Mouse (Mus musculus): ENCODE data around the gene Efhd1. TPM values are rescaled to one million over a fixed set of nuclear protein-coding genes. Genes with fewer than 3 reads are reported as not detected.

The Efhd1 gene
- total and polyA plus RNA-seq, 2 experiments from 2014 or later = 6.4 to 12.4 TPM

DNA sequence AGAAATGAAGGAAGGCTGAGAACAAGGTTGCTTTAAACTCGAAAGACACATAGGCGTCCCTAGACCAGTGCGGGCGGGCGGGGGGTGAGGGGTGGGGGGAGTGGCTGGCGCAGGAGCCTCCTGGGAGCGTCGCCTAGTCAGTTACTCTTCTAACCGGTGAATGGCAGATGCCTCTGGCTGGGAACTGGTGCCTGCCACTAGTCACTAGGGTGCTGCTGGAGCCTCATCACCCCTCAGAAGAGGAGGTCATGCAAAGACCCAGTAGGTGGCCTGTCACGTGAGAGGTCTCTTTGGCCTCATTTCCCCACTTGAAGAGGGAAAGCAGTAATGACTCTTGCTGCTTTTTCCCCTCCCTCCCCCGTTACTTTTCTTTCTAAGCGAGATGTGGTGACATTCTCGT lies 1.0 kb downstream of the Efhd1 start:
- Histone ChIP-seq H3K4me1 (ENCODE audit: insufficient read depth, low read length) (peaks cover 12% of the 10 kb centered on the region; the same call in 1 of the 2 replicates), H3K4me2 (ENCODE audit: low read depth, low read length) (peak overlapping the region; percentile 81), H3K4me3 (ENCODE audit: low read length) (peak overlapping the region; percentile 42), H3K9ac (replicated peaks; ENCODE audit: low read length) (no peak overlapping the region), H3K27ac (no peak overlapping the region), H3K9me3 (ENCODE audit: low read length) (no peaks in the 10 kb centered on the region), H3K27me3 (ENCODE audit: insufficient read depth, low read length) (peaks cover 22% of the 10 kb centered on the region), H3K36me3 (ENCODE audit: insufficient read depth, low read length) (no peaks in the 10 kb centered on the region)
- DNase-seq (ENCODE audit: low spot score) = no peak
- no peak for TF ChIP-seq CTCF (IDR thresholded peaks at IDR 0.05; ENCODE audit: low read depth)
- WGBS = 3% methylated on average over 13 of the region's 13 CpGs
- ATAC-seq = no peak

DNA sequence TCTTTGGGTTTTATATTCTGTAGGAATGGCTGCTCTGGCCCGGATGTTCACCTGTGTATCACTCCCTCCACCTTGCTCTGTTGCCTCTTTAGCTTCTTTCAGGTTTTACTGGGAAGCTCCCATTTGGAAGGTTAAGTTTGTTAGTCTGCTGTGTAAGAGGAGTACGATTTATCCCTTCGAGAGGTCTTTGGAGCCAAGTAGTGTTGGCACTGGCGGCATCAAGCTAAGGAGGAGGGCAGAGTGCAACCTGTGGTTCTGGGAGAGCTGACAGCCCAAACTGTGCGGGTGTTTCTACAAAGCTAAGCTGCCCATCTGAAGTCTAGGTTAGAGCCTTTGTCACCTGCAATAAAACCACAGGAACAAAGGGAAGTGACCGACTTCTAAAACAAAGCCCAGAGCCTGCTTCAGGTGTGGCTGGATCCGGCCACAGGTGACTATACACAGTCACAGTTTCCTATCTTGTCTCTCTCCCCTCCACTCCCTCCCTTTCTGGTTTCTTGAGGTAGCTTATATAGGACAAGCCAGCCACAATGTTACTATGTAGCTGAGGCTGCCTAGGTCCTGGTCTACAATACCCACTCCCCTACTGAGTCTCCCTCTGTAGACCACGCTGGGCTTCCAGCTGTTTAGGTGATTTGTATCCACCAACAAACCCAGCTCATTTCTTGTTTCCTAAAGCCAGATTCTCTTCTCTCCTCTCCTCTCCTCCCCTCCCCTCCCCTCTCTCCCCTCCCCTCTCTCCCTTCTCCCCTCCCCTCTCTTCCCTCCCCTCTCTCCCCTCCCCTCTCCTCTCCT lies 2.3 kb downstream of the Efhd1 start:
- Histone ChIP-seq H3K27ac (no peak overlapping the region), H3K4me3 (ENCODE audit: low read length) (no peak overlapping the region), H3K36me3 (ENCODE audit: insufficient read depth, low read length) (no peaks in the 10 kb centered on the region), H3K9me3 (ENCODE audit: low read length) (no peaks in the 10 kb centered on the region), H3K4me2 (ENCODE audit: low read depth, low read length) (no peak overlapping the region), H3K4me1 (ENCODE audit: insufficient read depth, low read length) (peaks cover 12% of the 10 kb centered on the region; the same call in 1 of the 2 replicates), H3K9ac (replicated peaks; ENCODE audit: low read length) (no peak overlapping the region), H3K27me3 (ENCODE audit: insufficient read depth, low read length) (peaks cover 22% of the 10 kb centered on the region)
- no peak for TF ChIP-seq CTCF (IDR thresholded peaks at IDR 0.05; ENCODE audit: low read depth)
- 36% methylated on average over 8 of the region's 8 CpGs for whole genome bisulfite sequencing
- ATAC-seq = no peak
- DNase-seq (ENCODE audit: low spot score) = no peak

DNA sequence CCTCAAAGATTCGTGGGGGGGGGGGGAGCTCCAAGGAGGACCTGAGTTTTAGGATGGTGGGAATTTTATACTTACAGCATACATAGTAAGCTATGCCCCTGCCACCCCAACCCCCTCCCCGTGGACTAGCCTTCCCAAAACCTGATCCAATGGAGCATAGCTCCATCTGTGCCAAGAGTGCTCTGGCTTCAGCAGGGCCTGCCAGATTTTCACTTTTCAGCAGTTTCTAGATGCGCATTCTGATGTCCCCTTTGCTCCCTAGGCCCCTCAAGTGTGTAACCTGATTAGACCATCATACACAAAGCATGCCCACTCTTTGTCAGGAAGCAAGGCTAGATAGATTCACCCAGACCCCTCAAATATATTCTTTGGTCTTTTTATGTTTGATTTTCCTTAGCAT lies 6.0 kb downstream of the Efhd1 start:
- WGBS = 25% methylated on average over 3 of the region's 3 CpGs
- H3K9me3 ChIP-seq (ENCODE audit: low read length) = no peaks in the 10 kb centered on the region
- no peak overlapping the region for H3K9ac ChIP-seq (replicated peaks; ENCODE audit: low read length)
- ATAC-seq (no peak), DNase-seq (ENCODE audit: low spot score) (peak; percentile 57)
- H3K4me1 ChIP-seq (ENCODE audit: insufficient read depth, low read length) = peaks cover 9% of the 10 kb centered on the region; the same call in 1 of the 2 replicates
- no peak for TF ChIP-seq CTCF (IDR thresholded peaks at IDR 0.05; ENCODE audit: low read depth)
- H3K27ac ChIP-seq = peak overlapping the region; percentile 65; the same call in 1 of the 2 replicates
- no peak overlapping the region for H3K4me2 ChIP-seq (ENCODE audit: low read depth, low read length)
- H3K27me3 ChIP-seq (ENCODE audit: insufficient read depth, low read length) = peaks cover 13% of the 10 kb centered on the region
- no peaks in the 10 kb centered on the region for H3K36me3 ChIP-seq (ENCODE audit: insufficient read depth, low read length)
- no peak overlapping the region for H3K4me3 ChIP-seq (ENCODE audit: low read length)

DNA sequence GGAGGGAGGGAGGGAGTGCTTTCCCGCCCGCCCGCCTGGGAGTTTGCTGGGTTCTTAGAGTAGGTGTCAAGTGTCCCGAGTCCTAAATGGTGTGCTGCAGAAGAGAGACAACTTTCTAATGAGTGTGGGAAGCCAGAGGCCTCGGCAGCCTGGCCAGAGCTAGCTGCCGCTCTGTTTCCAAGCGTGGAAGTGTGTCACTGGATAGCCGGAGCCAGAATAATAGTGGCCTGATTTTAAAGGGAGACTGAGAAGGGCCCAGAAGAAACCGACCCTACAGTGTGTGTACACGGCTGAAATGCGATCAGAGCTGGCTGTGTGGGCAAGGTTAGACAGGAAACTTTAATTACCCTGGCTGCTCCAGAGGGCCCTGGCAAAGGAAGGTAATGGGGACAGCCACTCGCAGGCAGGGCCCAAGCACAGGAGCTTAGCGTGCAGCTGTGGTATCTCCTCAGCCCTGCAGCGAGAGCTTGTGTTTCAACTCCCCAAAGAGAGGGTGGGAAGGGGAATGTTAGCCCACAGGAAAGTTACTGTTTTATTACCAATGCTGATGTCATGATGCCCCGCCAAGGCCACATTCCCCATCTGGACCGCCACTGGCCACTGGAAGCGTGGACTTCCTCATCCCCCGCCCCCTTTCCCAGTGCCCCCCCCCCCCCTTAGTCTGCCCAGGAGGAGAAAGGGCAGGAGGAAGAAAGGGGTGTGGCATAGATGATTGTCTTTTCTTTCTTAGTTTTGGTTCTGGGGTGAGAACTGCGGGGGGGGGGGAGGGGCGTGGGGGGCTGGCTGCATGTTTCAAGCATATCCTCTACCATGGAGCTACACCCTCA lies 6.7 kb downstream of the Efhd1 start:
- ATAC-seq (no peak), DNase-seq (ENCODE audit: low spot score) (peak; percentile 18)
- WGBS = 19% methylated on average over 19 of the region's 20 CpGs
- H3K9me3 ChIP-seq (ENCODE audit: low read length) = no peaks in the 10 kb centered on the region
- H3K4me1 ChIP-seq (ENCODE audit: insufficient read depth, low read length) = peaks cover 9% of the 10 kb centered on the region; the same call in 1 of the 2 replicates
- peaks cover 7% of the 10 kb centered on the region for H3K27me3 ChIP-seq (ENCODE audit: insufficient read depth, low read length)
- H3K36me3 ChIP-seq (ENCODE audit: insufficient read depth, low read length) = no peaks in the 10 kb centered on the region
- no peak overlapping the region for H3K4me3 ChIP-seq (ENCODE audit: low read length)
- no peak overlapping the region for H3K4me2 ChIP-seq (ENCODE audit: low read depth, low read length)
- peak overlapping the region; percentile 65; the same call in 1 of the 2 replicates for H3K27ac ChIP-seq
- no peak overlapping the region for H3K9ac ChIP-seq (replicated peaks; ENCODE audit: low read length)
- TF ChIP-seq CTCF (IDR thresholded peaks at IDR 0.05; ENCODE audit: low read depth) = no peak

DNA sequence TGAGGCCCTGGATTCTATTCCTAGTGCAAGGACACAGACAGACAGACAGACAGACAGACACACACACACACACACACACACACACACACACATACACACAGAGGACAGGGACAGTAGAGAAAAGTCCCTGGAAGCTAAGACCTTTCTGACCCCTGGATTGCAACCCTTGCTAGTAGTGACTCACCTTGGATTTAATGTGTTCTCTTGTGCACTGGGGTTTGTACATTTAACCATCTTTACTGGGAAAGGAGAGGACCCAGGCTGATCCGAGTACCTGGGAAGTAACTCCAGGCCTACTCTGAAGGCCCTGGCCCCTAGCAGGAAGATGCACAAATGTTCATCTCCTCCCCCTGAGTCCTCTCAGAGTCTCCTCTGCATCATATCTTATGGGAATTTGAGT lies 7.4 kb downstream of the Efhd1 start:
- 91% methylated on average over 1 of the region's 1 CpGs for WGBS
- ATAC-seq (no peak), DNase-seq (ENCODE audit: low spot score) (no peak)
- H3K9ac ChIP-seq (replicated peaks; ENCODE audit: low read length) = no peak overlapping the region
- H3K4me3 ChIP-seq (ENCODE audit: low read length) = no peak overlapping the region
- no peaks in the 10 kb centered on the region for H3K9me3 ChIP-seq (ENCODE audit: low read length)
- no peak for TF ChIP-seq CTCF (IDR thresholded peaks at IDR 0.05; ENCODE audit: low read depth)
- H3K27me3 ChIP-seq (ENCODE audit: insufficient read depth, low read length) = peaks cover under 1% of the 10 kb centered on the region; the same call in 1 of the 2 replicates
- no peak overlapping the region for H3K4me2 ChIP-seq (ENCODE audit: low read depth, low read length)
- peaks cover 9% of the 10 kb centered on the region; the same call in 1 of the 2 replicates for H3K4me1 ChIP-seq (ENCODE audit: insufficient read depth, low read length)
- H3K27ac ChIP-seq = no peak overlapping the region
- no peaks in the 10 kb centered on the region for H3K36me3 ChIP-seq (ENCODE audit: insufficient read depth, low read length)

DNA sequence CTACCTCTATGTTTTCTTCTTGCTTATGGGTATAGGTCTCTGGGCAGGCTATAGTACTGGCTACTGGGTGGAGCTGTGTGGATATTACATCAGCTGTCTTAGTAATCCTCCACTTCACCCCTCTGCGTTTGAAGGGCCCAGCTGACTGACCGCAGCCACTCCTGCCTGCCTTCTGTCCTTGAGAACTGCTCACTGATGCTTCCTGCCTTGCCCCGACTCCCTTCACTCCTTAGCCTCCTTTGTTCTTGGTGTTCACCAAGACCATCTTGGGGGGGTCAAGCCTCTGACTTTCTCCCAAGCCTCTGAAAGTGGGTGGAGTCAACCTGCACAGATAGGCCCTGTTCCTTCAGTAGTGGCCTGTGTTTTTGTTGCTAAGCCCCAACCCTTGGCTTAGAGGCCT lies 8.3 kb downstream of the Efhd1 start:
- TF ChIP-seq CTCF (IDR thresholded peaks at IDR 0.05; ENCODE audit: low read depth) = no peak
- 70% methylated on average over 3 of the region's 3 CpGs for WGBS
- no peak for ATAC-seq

More for the DNA sequence above, 8.3 kb downstream of the Efhd1 start:
- Histone ChIP-seq H3K36me3 (ENCODE audit: insufficient read depth, low read length) (no peaks in the 10 kb centered on the region), H3K9ac (replicated peaks; ENCODE audit: low read length) (no peak overlapping the region), H3K4me3 (ENCODE audit: low read length) (no peak overlapping the region), H3K4me1 (ENCODE audit: insufficient read depth, low read length) (peaks cover 9% of the 10 kb centered on the region; the same call in 1 of the 2 replicates), H3K9me3 (ENCODE audit: low read length) (no peaks in the 10 kb centered on the region), H3K27me3 (ENCODE audit: insufficient read depth, low read length) (no peaks in the 10 kb centered on the region), H3K27ac (no peak overlapping the region), H3K4me2 (ENCODE audit: low read depth, low read length) (no peak overlapping the region)
- no peak for DNase-seq (ENCODE audit: low spot score)

Measured in hindbrain, postnatal 0 days (tissue).